Mouse (Mus musculus) spleen, adult 2 months (tissue): ENCODE data around the gene Hils1. TPM values are rescaled to one million over a fixed set of nuclear protein-coding genes. Genes with fewer than 3 reads are reported as not detected.
A peak's percentile ranks its signal among the peaks of the same experiment; 100 is the strongest.

ENCODE experiments used
- DNase-seq, 2 experiments: peaks; one replicate each; pipeline versions ENCODE4 v3.0.0 to v3.0.0-alpha.2; 2012 to 2021; ENCODE audit warnings: low spot score in 2 of 2, low read depth in 1 of 2
- H3K27ac ChIP-seq: fragments of 200-500 bp; 2 replicates; pipeline ENCODE4 v1.5.1; 2012; ENCODE audit warnings: low read length, inconsistent platforms; ENCODE audit not compliant: insufficient read depth
- H3K27me3 ChIP-seq: fragments of 200-500 bp; 2 replicates; pipeline ENCODE4 v1.6.1; 2012; ENCODE audit warnings: mild to moderate bottlenecking, moderate library complexity, low read length, inconsistent platforms; ENCODE audit not compliant: control insufficient read depth, insufficient read depth
- H3K36me3 ChIP-seq: fragments of 200-500 bp; 2 replicates; pipeline ENCODE4 v1.6.1; 2012; ENCODE audit warnings: mild to moderate bottlenecking, low read length, inconsistent platforms; ENCODE audit not compliant: control insufficient read depth, insufficient read depth
- H3K4me1 ChIP-seq: fragments of 200-500 bp; 2 replicates; pipeline ENCODE4 v1.6.1; 2011; ENCODE audit warnings: inconsistent platforms; ENCODE audit not compliant: control insufficient read depth, insufficient read depth, insufficient read length
- H3K4me3 ChIP-seq: fragments of 200-500 bp; 2 replicates; pipeline ENCODE4 v1.5.1; 2011; ENCODE audit warnings: mild to moderate bottlenecking, inconsistent platforms; ENCODE audit not compliant: insufficient read depth, insufficient read length; ENCODE audit errors: extremely low read depth
- CTCF ChIP-seq: fragments of 200-500 bp; IDR thresholded peaks from 2 replicates; pipeline ENCODE4 v1.5.1; 2011; ENCODE audit warnings: mild to moderate bottlenecking, inconsistent platforms; ENCODE audit not compliant: insufficient read depth, insufficient read length, insufficient replicate concordance; ENCODE audit errors: extremely low read depth
- POLR2A ChIP-seq: fragments of 200-500 bp; IDR thresholded peaks from 2 replicates; pipeline ENCODE4 v1.6.1; 2011; ENCODE audit warnings: low read depth, low read length, inconsistent platforms
- WGBS: fragments of 180-500 bp; shearing (Covaris S2); methylation state at CpG from one replicate; pipeline ENCODE4 v1.1.7; 2018; 5-methylcytosine and 5-hydroxymethylcytosine counted together
- polyA plus RNA-seq: library from polyadenylated mRNA; depleted of rRNA; stranded (reverse); fragments of >200 nt; gene quantifications from 2 replicates; pipeline ENCODE4 v1.2.3, GENCODE M21; 2012; rRNA removed

The Hils1 gene
- polyA plus RNA-seq, 1 experiment, result not detected

GRCm38 (mm10) chr11:95011416-95011815 lies 44.0 kb downstream of the Hils1 start:
- H3K27me3 ChIP-seq, result peaks cover 10% of the 10 kb centered on the region
- H3K27ac ChIP-seq, result peak overlapping the region; percentile 52; the same call in 1 of the 2 replicates
- 0 out of 2 replicates have a peak overlapping the region, but pooled peaks have one; percentile 7 for H3K4me3 ChIP-seq
- H3K4me1 ChIP-seq, result peaks cover 16% of the 10 kb centered on the region; the same call in 1 of the 2 replicates
- no peak for TF ChIP-seq CTCF
- TF ChIP-seq POLR2A, result no peak
- no peak for DNase-seq
- no peaks in the 10 kb centered on the region for H3K36me3 ChIP-seq
- 36% methylated on average over 1 of the region's 1 CpGs for WGBS

GRCm38 (mm10) chr11:95012075-95012474 lies 44.7 kb downstream of the Hils1 start:
- Histone ChIP-seq H3K27me3 (peaks cover 10% of the 10 kb centered on the region), H3K27ac (peak overlapping the region; percentile 52; the same call in 1 of the 2 replicates), H3K4me3 (no peak overlapping the region), H3K36me3 (no peaks in the 10 kb centered on the region), H3K4me1 (peaks cover 12% of the 10 kb centered on the region; the same call in 1 of the 2 replicates)
- TF ChIP-seq CTCF, result no peak
- TF ChIP-seq POLR2A, result no peak
- DNase-seq, result no peak
- 48% methylated on average over 3 of the region's 3 CpGs for WGBS

- 70% methylated on average over 3 of the region's 3 CpGs for WGBS
- H3K4me1 ChIP-seq, result peaks cover 10% of the 10 kb centered on the region; the same call in 1 of the 2 replicates
- H3K36me3 ChIP-seq, result no peaks in the 10 kb centered on the region
- H3K4me3 ChIP-seq, result no peak overlapping the region
- peaks cover 10% of the 10 kb centered on the region for H3K27me3 ChIP-seq
- TF ChIP-seq CTCF (no peak), POLR2A (no peak)
- H3K27ac ChIP-seq, result no peak overlapping the region
- DNase-seq, result no peak
Observed at GRCm38 (mm10) chr11:95012487-95012886, 45.1 kb downstream of the Hils1 start.

- no peak overlapping the region for H3K4me3 ChIP-seq
- H3K27me3 ChIP-seq, result peaks cover under 1% of the 10 kb centered on the region
- no peak overlapping the region for H3K27ac ChIP-seq
- no peaks in the 10 kb centered on the region for H3K4me1 ChIP-seq
- TF ChIP-seq POLR2A (no peak), CTCF (no peak)
- H3K36me3 ChIP-seq, result no peaks in the 10 kb centered on the region
- DNase-seq, result no peak
- 93% methylated on average over 3 of the region's 3 CpGs for WGBS
Observed at GRCm38 (mm10) chr11:95015484-95015883, 48.1 kb downstream of the Hils1 start.

Other genes starting within 250 kb of the Hils1 start
- not detected in 2 replicates for gene Cdc34b, start 225.8 kb upstream of the Hils1 start, polyA plus RNA-seq
- not detected in 2 replicates for gene Tmem92, start 184.9 kb upstream of the Hils1 start, polyA plus RNA-seq
- gene Col1a1, start 31.4 kb upstream of the Hils1 start, polyA plus RNA-seq, result 24.2 and 24.7 TPM in 2 replicates
- 0.85 and 1.5 TPM in 2 replicates for gene Sgca, start 8.7 kb downstream of the Hils1 start, polyA plus RNA-seq
- gene Ppp1r9b, start 23.4 kb downstream of the Hils1 start, polyA plus RNA-seq, result 51.9 and 54.5 TPM in 2 replicates
- 19.3 and 23.7 TPM in 2 replicates for gene Samd14, start 42.3 kb downstream of the Hils1 start, polyA plus RNA-seq
- gene Pdk2, start 73.8 kb downstream of the Hils1 start, polyA plus RNA-seq, result 12.6 and 13.8 TPM in 2 replicates
- gene Itga3, start 109.2 kb downstream of the Hils1 start, polyA plus RNA-seq, result 12.7 and 13.9 TPM in 2 replicates
- gene Dlx3, start 152.5 kb downstream of the Hils1 start, polyA plus RNA-seq, result not detected in 2 replicates
- not detected in 2 replicates for gene Dlx4, start 178.7 kb downstream of the Hils1 start, polyA plus RNA-seq